Mouse (Mus musculus) erythroblast, embryonic 14.5 days (primary cell): ENCODE results near the gene Hand1.

ENCODE experiments used
- GATA1 ChIP-seq: IDR thresholded peaks from 2 replicates; pipeline ENCODE4 v1.6.1; 2012; ENCODE audit warnings: low read length, inconsistent platforms, mixed read lengths
- TAL1 ChIP-seq: IDR thresholded peaks from 3 replicates; pipeline ENCODE4 v1.6.1; 2012; ENCODE audit warnings: low read length, inconsistent platforms, mixed read lengths

GRCm38 (mm10) chr11:57809732-57810098 lies 22.9 kb downstream of the Hand1 start:
- TF ChIP-seq GATA1 (no peak), TAL1 (no peak)
